ENCODE assay signal across 22 mouse cellular contexts in genomic region chr13:56749377-56749776, GRCm38 (mm10). TPM values are rescaled to one million over a fixed set of nuclear protein-coding genes. Genes with fewer than 3 reads are reported as not detected.
A peak's percentile ranks its signal among the peaks of the same experiment; 100 is the strongest.
DNase-seq lines count a peak whose midpoint lies in the region; ATAC-seq and TF ChIP-seq lines count a peak whose summit lies in the region.
"Had no signal": no experiment of that assay in that cellular context is flagged by ENCODE, and none has a peak within 500 bp of the region (broad histone marks: within the 10 kb centered on the region; RNA-seq: fewer than 3 reads in every experiment).

No protein-coding gene starts in this region.

- DNase-seq in lung, embryonic 14.5 days = no peak
- DNase-seq in lung, postnatal 14 days = no peak
- peak; percentile 56 for DNase-seq in lung, postnatal 36 days
- DNase-seq in stomach, postnatal 0 days (ENCODE audit: low spot score) = peak; percentile 30
- DNase-seq in left cerebral cortex, adult 18-20 months (ENCODE audit: low spot score in 2 of 2) = no peak
- DNase-seq in gastrocnemius, postnatal 25 days = no peak
- DNase-seq: adrenal gland, postnatal 10 days; cerebellum, adult 11-12 months; cerebellum, adult 9-10 months; cerebellum, postnatal 25 days; gastrocnemius, postnatal 14 days had no signal

- ATAC-seq in lung, embryonic 14.5 days (ENCODE audit: insufficient read depth) = no peak
- no peak for ATAC-seq in lung, embryonic 16.5 days (ENCODE audit: low read depth)
- no peak for ATAC-seq in stomach, postnatal 0 days (ENCODE audit: low FRiP score, low TSS enrichment)
- ATAC-seq: forebrain, embryonic 15.5 days had no signal

- no peak overlapping the region for H3K9ac ChIP-seq in lung, embryonic 14.5 days
- H3K9ac ChIP-seq in lung, embryonic 16.5 days (ENCODE audit: low read length) = peak overlapping the region; percentile 8; the same call in 1 of the 2 replicates
- H3K9ac ChIP-seq in stomach, postnatal 0 days (ENCODE audit: low read length) = no peak overlapping the region
- H3K9ac ChIP-seq: embryonic facial prominence, embryonic 12.5 days; forebrain, embryonic 15.5 days; heart, embryonic 12.5 days had no signal

- no peak for TF ChIP-seq EP300 in stomach, postnatal 0 days (optimal IDR thresholded peaks at IDR 0.05)

- peaks cover 1% of the 10 kb centered on the region; the same call in 1 of the 2 replicates for H3K36me3 ChIP-seq in lung, embryonic 14.5 days (ENCODE audit: insufficient read depth)
- no peaks in the 10 kb centered on the region for H3K36me3 ChIP-seq in lung, embryonic 16.5 days (ENCODE audit: control insufficient read depth, insufficient read depth, low read length)
- no peaks in the 10 kb centered on the region for H3K36me3 ChIP-seq in stomach, postnatal 0 days (ENCODE audit: control insufficient read depth, insufficient read depth, low read length)
- H3K36me3 ChIP-seq: forebrain, embryonic 15.5 days had no signal

- H3K27me3 ChIP-seq in lung, embryonic 14.5 days (ENCODE audit: insufficient read depth, low read length) = peaks cover 32% of the 10 kb centered on the region
- peaks cover 23% of the 10 kb centered on the region for H3K27me3 ChIP-seq in lung, embryonic 16.5 days (ENCODE audit: control insufficient read depth, insufficient read depth, low read depth, low read length)
- peaks cover 5% of the 10 kb centered on the region; the same call in 1 of the 2 replicates for H3K27me3 ChIP-seq in stomach, postnatal 0 days (ENCODE audit: control insufficient read depth, insufficient read depth, low read length)

- no peaks in the 10 kb centered on the region for H3K9me3 ChIP-seq in lung, embryonic 14.5 days (ENCODE audit: low read depth, low read length)
- no peaks in the 10 kb centered on the region for H3K9me3 ChIP-seq in lung, embryonic 16.5 days (ENCODE audit: control insufficient read depth, low read length)
- no peaks in the 10 kb centered on the region for H3K9me3 ChIP-seq in stomach, postnatal 0 days (ENCODE audit: control insufficient read depth, low read length)
- H3K9me3 ChIP-seq: embryonic facial prominence, embryonic 12.5 days; forebrain, embryonic 15.5 days; heart, embryonic 12.5 days; hindbrain, embryonic 10.5 days had no signal

- H3K4me2 ChIP-seq in lung, embryonic 14.5 days = peak overlapping the region; percentile 95
- H3K4me2 ChIP-seq in lung, embryonic 16.5 days (ENCODE audit: low read depth, low read length) = peak overlapping the region; percentile 49; the same call in 1 of the 2 replicates
- H3K4me2 ChIP-seq in stomach, postnatal 0 days (replicated peaks; ENCODE audit: low read depth) = peak overlapping the region; percentile 42
- H3K4me2 ChIP-seq: embryonic facial prominence, embryonic 12.5 days; forebrain, embryonic 15.5 days; heart, embryonic 12.5 days had no signal

- no peak for TF ChIP-seq CTCF in lung, embryonic 14.5 days (IDR thresholded peaks at IDR 0.05; ENCODE audit: low read depth)
- no peak for TF ChIP-seq CTCF in stomach, postnatal 0 days (IDR thresholded peaks at IDR 0.05; ENCODE audit: low read depth)

- H3K4me1 ChIP-seq in lung, embryonic 14.5 days (ENCODE audit: insufficient read depth) = no peaks in the 10 kb centered on the region
- peaks cover 41% of the 10 kb centered on the region for H3K4me1 ChIP-seq in lung, embryonic 16.5 days (replicated peaks; ENCODE audit: control insufficient read depth, insufficient read depth, low read length)
- peaks cover 4% of the 10 kb centered on the region; the same call in 1 of the 2 replicates for H3K4me1 ChIP-seq in stomach, postnatal 0 days (replicated peaks; ENCODE audit: control insufficient read depth, insufficient read depth)

- WGBS in lung, embryonic 14.5 days = 71% methylated on average over 7 of the region's 7 CpGs
- 58% methylated on average over 7 of the region's 7 CpGs for WGBS in lung, embryonic 16.5 days
- WGBS in stomach, postnatal 0 days = 74% methylated on average over 7 of the region's 7 CpGs

- H3K4me3 ChIP-seq in lung, embryonic 14.5 days (ENCODE audit: low read depth, low read length) = peak overlapping the region; percentile 24; the same call in 1 of the 2 replicates
- H3K4me3 ChIP-seq in lung, embryonic 16.5 days (ENCODE audit: low read length) = no peak overlapping the region; the same call in 1 of the 2 replicates
- H3K4me3 ChIP-seq in stomach, postnatal 0 days (ENCODE audit: low read depth, low read length) = no peak overlapping the region; the same call in 1 of the 2 replicates
- H3K4me3 ChIP-seq: embryonic facial prominence, embryonic 12.5 days; forebrain, embryonic 15.5 days; heart, embryonic 12.5 days; hindbrain, embryonic 10.5 days had no signal

- H3K27ac ChIP-seq in lung, embryonic 14.5 days (ENCODE audit: low read depth) = no peak overlapping the region
- no peak overlapping the region for H3K27ac ChIP-seq in lung, embryonic 16.5 days (ENCODE audit: low read length)
- no peak overlapping the region for H3K27ac ChIP-seq in stomach, postnatal 0 days (replicated peaks)
- H3K27ac ChIP-seq: embryonic facial prominence, embryonic 12.5 days; forebrain, embryonic 15.5 days; hindbrain, embryonic 10.5 days had no signal

RNA-seq across cellular contexts. Expression of gene Gm45623, which starts 4.2 kb away (rescaled TPM):
- polyA plus RNA-seq in lung, embryonic 14.5 days (2014; fragmentation: Nextera tagmentation; extraction: Ambion mirVana) = 4.6 and 5.0 TPM in 2 replicates
- 2.2 and 2.4 TPM in 2 replicates for polyA plus RNA-seq in lung, embryonic 16.5 days (2015; fragmentation: Nextera tagmentation; extraction: Ambion mirVana)
- polyA plus RNA-seq in stomach, postnatal 0 days (2015; fragmentation: Nextera tagmentation; extraction: Ambion mirVana) = 0.97 and 1.5 TPM in 2 replicates
- 10 to 100 TPM; 12.6 to 13.5 TPM for total RNA-seq in left cerebral cortex, adult 18-20 months (2021)
- total RNA-seq in gastrocnemius, postnatal 25 days (2021) = not detected
- total RNA-seq: gastrocnemius, adult 18-20 months; gastrocnemius, postnatal 14 days; granulocyte monocyte progenitor cell, adult 5-6 weeks; heart, adult 8-10 months; heart, postnatal 25 days; MEL had no signal
- polyA plus RNA-seq: forebrain, embryonic 11.5 days; hindbrain, embryonic 10.5 days had no signal

RNA-seq across cellular contexts. Expression of gene Smad5, which starts 46.6 kb away (rescaled TPM):
- 59.2 and 62.0 TPM in 2 replicates for polyA plus RNA-seq in lung, embryonic 14.5 days (2014; fragmentation: Nextera tagmentation; extraction: Ambion mirVana)
- 33.5 and 34.8 TPM in 2 replicates for polyA plus RNA-seq in lung, embryonic 16.5 days (2015; fragmentation: Nextera tagmentation; extraction: Ambion mirVana)
- polyA plus RNA-seq in stomach, postnatal 0 days (2015; fragmentation: Nextera tagmentation; extraction: Ambion mirVana) = 9.4 and 10.3 TPM in 2 replicates
- 10 to 100 TPM; 22.7 TPM for total RNA-seq in left cerebral cortex, adult 18-20 months (2021)
- total RNA-seq in gastrocnemius, postnatal 25 days (2021) = 10 to 100 TPM; 18.5 to 19.7 TPM

Comparison
In these comparisons a context has a peak if more than half of its experiments do, and no peak if none do; other contexts are left out.
1. DNase-seq: peak in lung, postnatal 36 days (single experiment) and stomach, postnatal 0 days (single experiment); none in lung, embryonic 14.5 days (single experiment), lung, postnatal 14 days (single experiment), left cerebral cortex, adult 18-20 months (0 of 2) and gastrocnemius, postnatal 25 days (single experiment).
2. H3K4me2 ChIP-seq: peak in every context shown above with its lines; median percentile 95 in lung, embryonic 14.5 days; 49 in lung, embryonic 16.5 days; 42 in stomach, postnatal 0 days.